Mouse (Mus musculus) bone marrow macrophage, adult 2 months (primary cell): Measurements from ENCODE around the gene Tnf.

Experiments used
- CTCF ChIP-seq: IDR thresholded peaks from 2 replicates; pipeline ENCODE4 v1.5.1; 2012; ENCODE audit warnings: low read depth, mild to moderate bottlenecking, low read length, moderate library complexity
- POLR2A ChIP-seq: IDR thresholded peaks from 2 replicates; pipeline ENCODE4 v1.6.1; 2012; ENCODE audit warnings: mild to moderate bottlenecking, low read depth, low read length, borderline replicate concordance

DNA sequence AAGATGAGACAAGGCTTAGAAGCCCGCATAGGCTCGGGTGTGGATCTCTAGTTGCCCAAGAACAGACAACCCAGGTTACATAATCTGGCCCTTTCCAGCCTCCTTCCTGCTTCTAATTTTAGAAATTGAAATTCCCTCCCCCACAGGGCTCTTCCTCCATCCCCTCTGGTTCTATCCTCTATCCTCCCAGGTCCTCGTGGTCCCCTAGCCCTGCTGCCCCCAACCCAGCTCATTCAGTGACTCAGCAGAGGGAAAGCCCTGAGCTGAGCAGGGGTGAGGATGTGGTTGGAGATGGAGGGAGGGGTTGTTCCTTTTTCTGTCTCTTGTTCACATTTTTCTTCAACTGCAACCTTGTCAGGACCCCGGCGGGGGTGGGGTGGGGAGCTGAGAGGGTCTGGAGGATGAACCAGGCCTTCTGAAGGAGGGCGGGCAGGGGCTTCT, 17.8 kb upstream of the Tnf start:
- TF ChIP-seq CTCF (0 out of 2 replicates have a peak, but pooled peaks have one; percentile 5), POLR2A (no peak)
